Mouse (Mus musculus): ENCODE measurements around the gene Shisal1.

The Shisal1 gene

GRCm38 (mm10) chr15:84446997-84447396, at the start of gene Shisal1:
Gene Shisal1, minus strand, starts transcription at chr15:84447097.
- no peak for DNase-seq

DNA sequence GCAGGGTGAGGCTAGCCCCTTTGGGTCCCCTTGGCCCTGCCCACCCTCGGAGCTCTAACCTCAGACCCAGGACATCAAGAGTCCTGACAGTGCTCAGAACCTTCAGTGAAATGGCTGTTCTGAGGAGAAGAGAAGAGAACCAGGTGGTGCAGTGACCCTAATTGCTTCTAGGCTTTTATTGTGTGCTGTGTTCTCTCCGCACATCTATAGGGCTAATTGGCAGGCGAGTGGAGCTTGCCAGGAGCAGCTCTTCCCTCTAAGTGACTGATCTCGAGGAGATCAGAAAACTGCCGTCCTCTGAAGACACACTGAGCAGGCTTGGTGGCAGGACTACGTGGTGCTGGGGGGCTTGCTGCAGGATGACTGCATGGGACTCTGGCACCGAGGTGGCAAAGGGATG, 43.6 kb upstream of the Shisal1 start:
- no peak for DNase-seq

- DNase-seq, result no peak
Measured at GRCm38 (mm10) chr15:84484255-84484654, 37.4 kb upstream of the Shisal1 start.

GRCm38 (mm10) chr15:84483622-84484021, 36.7 kb upstream of the Shisal1 start:
- no peak for DNase-seq

GRCm38 (mm10) chr15:84481259-84481877, 34.5 kb upstream of the Shisal1 start:
- DNase-seq, result no peak

GRCm38 (mm10) chr15:84469391-84469790, 22.5 kb upstream of the Shisal1 start:
- DNase-seq, result no peak

DNA sequence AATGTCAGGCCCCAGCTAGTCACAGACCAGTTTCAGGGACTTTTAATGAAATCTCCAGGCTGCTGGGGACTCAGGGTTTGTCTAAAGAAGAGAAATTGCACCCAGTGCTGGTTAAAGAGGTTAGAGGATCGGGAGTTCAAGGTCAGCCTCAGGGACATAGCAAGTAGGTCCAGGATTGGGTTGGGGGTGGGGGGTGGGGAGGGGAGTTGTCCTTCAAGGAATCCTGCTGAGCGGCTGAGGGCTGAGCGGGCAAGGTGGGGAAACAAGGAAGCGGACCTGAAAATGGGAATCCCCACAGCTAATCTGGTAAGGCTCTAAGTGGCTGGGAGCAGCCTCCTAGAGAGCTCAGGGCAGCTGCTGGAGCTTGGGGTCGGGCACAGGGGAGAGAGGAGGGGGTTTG, 20.9 kb upstream of the Shisal1 start:
- DNase-seq, result no peak

GRCm38 (mm10) chr15:84466458-84467267, 19.8 kb upstream of the Shisal1 start:
- no peak for DNase-seq

- DNase-seq, result no peak
Measured at GRCm38 (mm10) chr15:84461429-84461828, 14.5 kb upstream of the Shisal1 start.

DNA sequence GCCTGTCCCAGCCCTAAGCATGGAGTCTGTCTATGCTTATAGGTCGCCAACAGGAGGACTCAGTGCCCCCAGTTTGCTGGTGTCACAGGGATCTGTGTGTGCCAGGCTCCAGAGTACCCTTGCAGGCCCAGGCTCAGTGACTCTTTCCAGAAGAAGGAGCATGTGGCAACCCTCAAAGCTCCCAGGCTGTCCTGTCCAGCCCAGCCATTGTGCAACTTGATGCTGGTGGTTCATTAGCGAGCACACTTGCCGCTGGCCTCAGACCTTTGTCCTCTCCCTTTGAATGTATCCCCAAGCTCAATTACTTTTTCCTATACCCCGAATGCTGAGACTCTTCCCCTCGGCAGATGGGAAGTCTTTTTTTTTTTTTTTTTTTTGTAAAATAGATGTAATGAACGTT, 12.1 kb upstream of the Shisal1 start:
- no peak for DNase-seq

DNA sequence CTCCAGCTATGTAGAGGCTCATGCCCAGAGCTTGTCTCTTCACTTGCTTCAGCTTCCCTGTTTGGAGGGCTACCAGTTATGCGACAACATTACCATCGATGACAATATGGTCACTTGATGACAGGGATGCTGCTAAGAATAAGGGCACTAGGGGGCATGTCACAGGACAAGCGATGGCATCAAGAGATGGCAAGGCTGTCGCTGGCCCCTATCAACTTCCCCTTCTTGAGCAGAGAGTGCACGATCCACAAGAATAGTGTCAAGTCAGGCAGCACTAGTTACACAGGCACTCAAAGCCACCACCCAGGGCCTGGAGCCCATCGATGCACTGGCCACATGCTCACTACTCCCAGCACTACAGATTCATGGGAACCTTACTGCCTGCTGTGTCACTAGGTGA, 8.4 kb upstream of the Shisal1 start:
- no peak for DNase-seq

DNA sequence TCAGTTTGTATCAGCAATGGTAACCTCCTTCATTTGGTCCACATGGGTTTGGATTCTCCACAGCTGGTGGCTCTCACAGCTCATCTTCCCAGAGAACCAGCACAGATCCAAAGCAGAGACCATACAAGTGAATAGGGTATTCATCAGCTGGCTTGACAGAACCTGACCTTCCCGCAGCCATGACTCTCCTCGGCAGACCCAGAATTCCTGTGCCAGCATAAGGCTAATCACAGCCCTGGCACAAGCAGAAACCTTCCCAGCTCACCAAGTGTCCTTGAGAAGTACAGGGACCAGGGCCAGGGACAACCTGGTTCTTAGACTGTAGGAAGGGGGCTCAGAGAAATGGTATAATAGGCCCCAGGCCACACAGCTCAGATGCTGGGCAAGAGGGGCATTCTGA, 6.2 kb upstream of the Shisal1 start:
- no peak for DNase-seq

DNA sequence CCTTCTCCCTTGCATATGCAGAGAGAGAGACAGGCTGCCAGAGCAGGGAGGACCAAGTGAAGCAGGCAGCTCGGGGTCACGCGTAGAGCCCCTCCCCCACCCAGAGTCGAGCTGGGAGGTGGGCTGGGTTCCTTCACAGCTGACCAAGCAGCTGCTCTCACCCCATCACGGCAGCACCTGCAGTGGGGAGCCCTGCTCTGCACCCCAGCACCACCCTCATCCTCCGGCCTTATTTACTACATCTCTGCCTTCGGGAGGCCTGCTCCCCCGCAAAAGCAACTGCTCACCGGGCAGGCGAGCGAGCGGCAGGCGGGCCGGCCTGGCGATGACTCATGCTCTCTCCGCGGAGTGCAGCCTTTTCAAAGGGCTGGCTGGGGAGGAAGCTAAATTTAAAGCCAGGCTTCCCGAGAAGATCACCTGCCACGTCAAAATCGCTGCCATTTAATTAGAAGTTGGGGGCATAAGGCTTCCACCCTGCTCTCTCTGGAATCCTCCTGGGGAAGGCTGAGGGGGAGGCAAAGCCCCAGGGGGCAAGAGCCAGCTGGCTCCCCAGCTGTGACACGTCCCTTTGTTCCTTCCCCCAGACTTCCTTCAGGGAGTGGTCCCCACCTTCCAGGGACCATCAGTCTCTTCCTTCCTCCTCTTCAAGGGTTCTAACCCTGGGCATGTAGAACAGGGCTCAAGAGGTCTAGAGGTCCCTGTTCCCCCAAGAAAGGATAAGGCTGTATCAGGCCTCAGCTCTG, 3.7 kb upstream of the Shisal1 start:
- DNase-seq, result peak in 1 of 2 experiments; percentile 5

DNA sequence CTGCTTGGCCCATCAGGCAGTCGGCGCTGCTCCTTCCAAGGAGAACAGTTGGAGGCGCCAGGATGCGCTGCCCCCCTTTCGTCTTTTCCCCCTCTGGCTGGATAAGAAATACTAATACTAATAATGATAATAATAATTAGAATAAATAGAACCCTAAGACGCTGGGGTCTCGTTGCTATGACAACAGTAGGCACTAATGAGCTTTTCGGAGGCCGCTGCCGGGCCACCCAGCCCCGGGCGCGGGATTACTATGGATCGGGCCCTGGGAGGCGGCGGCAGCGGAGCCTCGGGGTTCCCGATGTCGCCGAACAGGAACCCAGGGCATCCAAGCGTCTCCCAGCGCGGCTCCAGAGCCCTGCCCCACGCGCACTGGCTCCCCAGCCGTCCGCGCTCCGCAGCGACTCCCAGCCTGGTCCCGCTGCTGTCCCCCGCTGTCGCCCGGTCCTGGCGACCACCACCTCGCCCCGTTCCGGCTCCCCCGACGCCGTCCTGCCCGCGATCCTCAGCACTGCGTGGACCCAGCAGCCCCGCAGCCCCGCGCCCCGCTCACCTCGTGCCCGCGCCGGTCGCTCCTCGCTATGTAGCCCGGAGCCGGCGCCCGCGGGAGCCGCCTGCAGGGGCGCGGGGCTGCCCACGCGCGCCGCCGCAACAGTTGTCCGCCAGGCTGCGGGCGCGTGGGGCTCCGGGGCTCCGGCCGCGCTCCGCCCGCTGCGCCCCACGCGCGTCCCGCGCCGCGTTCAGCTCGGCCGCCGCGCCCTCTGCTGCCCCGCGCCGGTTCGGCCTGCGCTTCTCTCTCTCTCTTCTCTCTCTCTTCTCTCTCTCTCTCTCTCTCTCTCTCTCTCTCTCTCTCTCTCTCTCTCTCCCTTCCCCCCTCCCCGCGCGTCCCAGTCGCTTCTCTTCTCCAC, 833 bp downstream of the Shisal1 start:
- DNase-seq, result no peak

DNA sequence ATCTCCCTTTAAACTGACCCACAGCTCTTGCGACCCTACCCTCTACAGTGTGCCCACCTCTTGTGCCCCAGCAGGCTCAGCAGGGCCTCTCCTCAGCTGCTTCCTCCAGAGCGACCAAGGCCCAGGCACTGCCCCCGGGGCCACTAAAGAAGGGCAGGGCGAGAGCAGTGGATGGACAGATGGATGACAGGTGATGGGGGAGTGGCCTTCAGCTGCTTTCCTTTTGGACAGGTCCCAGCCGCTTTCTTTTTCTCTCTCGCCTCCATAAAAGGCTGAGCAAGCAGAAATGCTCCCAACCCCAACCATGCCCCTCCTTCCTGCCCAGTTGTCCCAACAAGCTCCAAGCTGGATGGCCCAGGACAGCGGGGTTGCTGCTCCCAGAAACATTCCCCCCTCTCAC, 2.7 kb downstream of the Shisal1 start:
- no peak for DNase-seq

DNA sequence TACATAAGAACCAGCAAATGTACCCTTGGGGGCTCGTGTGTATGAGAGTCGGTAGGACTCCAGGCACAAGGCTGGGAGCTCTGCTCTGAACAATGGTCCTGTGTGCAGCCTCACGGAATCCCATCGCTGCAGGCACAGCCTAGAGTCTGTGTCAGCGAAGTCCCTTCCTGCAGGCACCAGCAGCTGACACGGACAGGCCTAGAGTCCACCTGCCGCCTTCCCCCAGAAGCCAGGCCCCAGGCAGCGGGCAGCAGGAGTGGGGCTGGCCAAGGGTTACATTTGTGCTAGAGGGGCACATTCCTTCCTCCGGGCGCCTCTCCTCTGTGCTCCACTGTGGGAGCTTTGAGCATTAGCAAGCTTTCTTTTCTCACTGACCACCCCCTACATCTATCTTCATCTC, 3.3 kb downstream of the Shisal1 start:
- no peak for DNase-seq

DNA sequence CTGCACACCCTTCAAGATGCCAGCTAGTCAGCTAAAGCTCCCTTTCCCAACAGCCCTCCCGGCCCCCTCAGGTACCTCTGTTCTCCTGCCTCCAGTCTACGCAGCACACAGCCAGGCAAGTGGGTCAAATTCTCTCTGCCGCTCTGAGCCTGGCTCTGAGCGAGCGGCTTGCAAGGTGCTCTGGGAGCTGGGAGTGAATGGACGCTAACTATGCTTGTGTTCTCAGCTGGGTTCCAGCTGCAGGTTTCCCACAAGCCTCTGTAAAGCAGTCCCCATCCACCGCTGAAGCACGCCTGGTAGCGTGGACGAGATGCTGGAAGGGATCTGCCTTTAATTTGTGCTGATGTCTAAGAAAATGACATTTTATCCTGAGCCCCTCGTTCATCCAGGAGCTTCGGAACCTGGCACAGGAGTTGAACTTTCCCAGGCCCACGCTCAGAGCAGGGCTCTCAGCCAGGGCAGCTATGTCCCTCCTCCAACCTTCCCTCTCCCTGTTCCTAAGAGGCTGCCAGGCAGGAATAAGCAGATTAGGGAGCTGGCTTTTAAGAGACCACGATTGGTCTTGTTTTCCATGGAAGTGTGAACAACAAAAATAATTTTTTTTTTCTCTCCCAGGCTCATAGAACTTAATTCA, 5.1 kb downstream of the Shisal1 start:
- no peak for DNase-seq

- DNase-seq, result no peak
Measured at GRCm38 (mm10) chr15:84440820-84441219, 6.1 kb downstream of the Shisal1 start.

DNA sequence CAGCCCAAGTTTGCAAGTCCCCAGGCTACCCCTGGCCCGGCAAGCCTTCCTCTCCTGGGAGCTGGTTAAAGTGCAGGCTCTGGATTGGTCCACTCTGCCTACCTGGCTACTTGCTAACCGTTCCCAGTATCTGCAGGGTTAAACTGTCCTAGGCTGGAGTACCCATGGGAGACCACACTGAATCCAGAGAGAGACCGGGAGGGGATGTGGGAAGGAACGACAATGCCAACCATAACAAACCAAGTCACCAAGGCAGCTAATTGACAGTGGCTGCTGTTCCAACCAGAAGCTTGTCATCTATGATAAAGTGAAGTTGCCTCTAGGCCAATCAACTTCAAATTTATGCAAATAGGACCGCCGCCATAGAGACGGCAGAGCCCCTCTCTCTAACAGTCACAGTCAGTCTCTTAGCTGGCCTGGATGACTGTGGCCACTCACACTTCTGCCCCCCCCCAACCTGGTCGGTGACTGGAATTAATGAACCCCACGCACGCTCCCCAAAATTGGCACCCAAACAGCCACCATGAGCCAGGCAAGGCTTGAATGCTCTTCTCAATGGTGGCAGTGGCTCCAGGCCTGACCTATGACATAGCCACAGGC, 13.2 kb downstream of the Shisal1 start:
- no peak for DNase-seq

GRCm38 (mm10) chr15:84430482-84430881, 16.4 kb downstream of the Shisal1 start:
- no peak for DNase-seq

DNA sequence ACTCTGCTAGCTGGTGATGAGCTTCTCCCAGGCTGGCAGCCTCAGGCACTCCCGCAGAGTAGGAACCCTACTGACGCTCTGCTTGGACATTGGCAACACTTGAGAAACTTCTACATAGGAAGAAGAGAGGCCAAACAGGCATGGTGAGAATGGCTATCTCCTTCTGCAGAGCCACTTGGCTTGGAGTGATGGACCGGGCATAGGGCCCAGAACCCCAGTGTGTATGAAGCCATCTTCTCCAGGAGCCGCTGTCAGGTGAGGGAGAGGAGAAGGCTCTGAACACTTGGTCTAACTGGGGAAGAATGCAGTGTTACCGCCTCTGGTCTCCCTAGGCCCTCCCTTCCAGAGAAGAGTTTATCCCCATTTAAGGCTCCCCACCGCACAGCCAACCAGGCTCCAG, 19.3 kb downstream of the Shisal1 start:
- DNase-seq, result no peak

- DNase-seq, result no peak
Measured at GRCm38 (mm10) chr15:84425733-84426132, 21.2 kb downstream of the Shisal1 start.
